Mouse (Mus musculus) megakaryocyte, adult 5-6 weeks (primary cell): Measurements from ENCODE around the gene Map4k2. TPM values are rescaled to one million over a fixed set of nuclear protein-coding genes. Genes with fewer than 3 reads are reported as not detected.

ENCODE experiments used
- ATAC-seq: 2 replicates; pipeline ENCODE4 v1.8.0; 2016; ENCODE audit warnings: mild to moderate bottlenecking, inconsistent platforms; ENCODE audit not compliant: poor library complexity, severe bottlenecking
- total RNA-seq, 2 experiments: library from RNA; stranded (forward) in 1 of 2; stranded (reverse) in 1 of 2; fragments of 153-499, 151-499 nt in 1 of 2; fragments of 221-1000, 200-1000 nt in 1 of 2; gene quantifications; 2 replicates each; pipeline versions ENCODE4 v1.2.3 to v1.2.4; 2015 to 2017

The Map4k2 gene
- total RNA-seq, 2 experiments from 2014 or later = 35.0 to 66.3 TPM

GRCm38 (mm10) chr19:6375423-6376254, 34.7 kb downstream of the Map4k2 start:
- ATAC-seq = no peak

GRCm38 (mm10) chr19:6376255-6376564, 35.3 kb downstream of the Map4k2 start:
- no peak for ATAC-seq

GRCm38 (mm10) chr19:6376643-6377042, 35.7 kb downstream of the Map4k2 start:
- no peak for ATAC-seq

GRCm38 (mm10) chr19:6377327-6378040, 36.5 kb downstream of the Map4k2 start:
- no peak for ATAC-seq

GRCm38 (mm10) chr19:6380411-6381166, 39.7 kb downstream of the Map4k2 start:
- no peak for ATAC-seq

GRCm38 (mm10) chr19:6381238-6381637, 40.3 kb downstream of the Map4k2 start:
- no peak for ATAC-seq

GRCm38 (mm10) chr19:6382323-6382924, 41.5 kb downstream of the Map4k2 start:
- no peak for ATAC-seq

GRCm38 (mm10) chr19:6383470-6383869, 42.5 kb downstream of the Map4k2 start:
- no peak for ATAC-seq

GRCm38 (mm10) chr19:6384128-6384527, 43.2 kb downstream of the Map4k2 start, which contains the start of gene Pygm:
Pygm (plus strand) TSS chr19:6384399.
- ATAC-seq = no peak

- ATAC-seq = no peak
Observed at GRCm38 (mm10) chr19:6384954-6385353, 44.0 kb downstream of the Map4k2 start.

GRCm38 (mm10) chr19:6385419-6385818, 44.5 kb downstream of the Map4k2 start:
- no peak for ATAC-seq

GRCm38 (mm10) chr19:6385821-6386220, 44.9 kb downstream of the Map4k2 start:
- ATAC-seq = no peak

GRCm38 (mm10) chr19:6386234-6386633, 45.3 kb downstream of the Map4k2 start:
- ATAC-seq = no peak

GRCm38 (mm10) chr19:6388006-6388405, 47.1 kb downstream of the Map4k2 start:
- no peak for ATAC-seq

GRCm38 (mm10) chr19:6389803-6390202, 48.9 kb downstream of the Map4k2 start:
- peak; percentile 41 for ATAC-seq

- no peak for ATAC-seq
Observed at GRCm38 (mm10) chr19:6390251-6390650, 49.3 kb downstream of the Map4k2 start.

GRCm38 (mm10) chr19:6392743-6393393, 51.9 kb downstream of the Map4k2 start:
- ATAC-seq = peak; percentile 42; the same call in 1 of the 2 replicates

- ATAC-seq = no peak
Observed at GRCm38 (mm10) chr19:6393637-6394036, 52.7 kb downstream of the Map4k2 start.

- no peak for ATAC-seq
Observed at GRCm38 (mm10) chr19:6396237-6396636, 55.3 kb downstream of the Map4k2 start.

GRCm38 (mm10) chr19:6397582-6398249, 56.8 kb downstream of the Map4k2 start:
- ATAC-seq = no peak
